Mouse (Mus musculus): Measurements from ENCODE around the gene Commd1. TPM values are rescaled to one million over a fixed set of nuclear protein-coding genes. Genes with fewer than 3 reads are reported as not detected.

The Commd1 gene
- polyA plus RNA-seq, 1 experiment from 2014 or later, result 384 TPM

DNA sequence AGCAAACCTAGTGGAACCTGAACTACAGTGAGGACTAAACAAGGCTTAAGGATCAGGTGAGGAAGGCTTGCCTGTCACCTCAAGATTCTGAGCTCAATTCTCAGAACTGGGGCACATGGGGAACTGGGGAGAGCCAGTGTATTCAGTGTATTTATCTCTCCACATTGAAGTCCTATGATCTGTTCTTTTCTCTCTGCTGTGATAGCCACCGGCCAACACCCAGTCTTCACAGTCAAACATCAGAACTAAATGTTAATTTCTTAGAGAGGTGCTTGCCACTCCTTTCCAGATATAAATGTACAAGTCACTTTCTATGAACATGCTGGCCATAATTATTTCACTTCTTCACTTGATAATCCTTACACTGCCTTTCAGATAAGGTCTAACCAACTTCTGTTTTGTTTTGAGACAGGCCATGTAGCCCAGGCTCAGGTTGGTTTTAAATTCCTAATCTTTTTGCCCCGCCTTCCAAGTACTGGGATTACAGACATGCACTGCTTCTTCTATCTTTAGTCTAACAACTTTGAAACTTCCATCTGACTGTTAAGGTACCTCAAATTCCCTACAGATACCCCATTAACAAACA is 50.8 kb downstream of the Commd1 start:
- no peak overlapping the region for H3K4me3 ChIP-seq (replicated peaks)
- no peak for ATAC-seq
- no peak overlapping the region for H3K27ac ChIP-seq
- no peaks in the 10 kb centered on the region for H3K36me3 ChIP-seq
- WGBS, result 93% methylated on average over 2 of the region's 2 CpGs
- H3K9me3 ChIP-seq, result no peaks in the 10 kb centered on the region
- no peaks in the 10 kb centered on the region for H3K4me1 ChIP-seq (replicated peaks)
- H3K27me3 ChIP-seq (replicated peaks), result no peaks in the 10 kb centered on the region
- no peak overlapping the region for H3K4me2 ChIP-seq (replicated peaks)
- no peak overlapping the region for H3K9ac ChIP-seq

GRCm38 (mm10) chr11:22930129-22930528 is 52.1 kb downstream of the Commd1 start:
- ATAC-seq, result no peak
- 64% methylated on average over 2 of the region's 2 CpGs for WGBS
- H3K9me3 ChIP-seq, result no peaks in the 10 kb centered on the region

DNA sequence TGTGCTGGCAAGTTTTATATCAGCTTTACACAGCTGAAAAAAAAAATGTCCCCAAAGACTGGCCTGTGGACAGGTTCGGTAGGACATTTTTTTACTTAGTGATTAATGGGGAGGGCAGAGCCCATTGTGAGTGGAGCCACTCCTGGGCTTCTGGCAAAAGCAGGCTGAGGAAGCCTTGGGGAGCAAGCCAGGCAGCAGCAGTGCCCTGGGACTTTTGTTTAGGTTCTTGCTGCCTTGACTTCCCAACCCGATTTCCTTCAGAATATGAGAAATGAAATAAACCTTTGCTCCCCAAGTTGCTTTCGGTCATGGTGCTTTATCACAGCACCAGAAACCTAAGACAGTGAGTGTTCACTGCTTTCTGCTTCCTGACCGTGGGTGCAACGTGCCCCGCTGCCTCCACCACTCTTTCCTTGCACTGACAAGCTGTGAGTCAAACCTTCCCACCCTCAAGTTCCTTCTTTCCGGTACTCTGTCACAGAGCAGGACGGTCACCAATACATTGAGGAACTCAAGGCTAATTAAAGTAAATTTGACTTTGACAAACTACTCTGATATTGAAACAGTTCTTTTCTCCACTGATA is 53.5 kb downstream of the Commd1 start:
- 67% methylated on average over 8 of the region's 8 CpGs for WGBS
- H3K36me3 ChIP-seq, result no peaks in the 10 kb centered on the region
- no peak overlapping the region for H3K4me3 ChIP-seq (replicated peaks)
- no peaks in the 10 kb centered on the region for H3K4me1 ChIP-seq (replicated peaks)
- H3K9me3 ChIP-seq, result no peaks in the 10 kb centered on the region
- no peak for ATAC-seq
- H3K9ac ChIP-seq, result no peak overlapping the region
- no peak overlapping the region for H3K4me2 ChIP-seq (replicated peaks)
- H3K27me3 ChIP-seq (replicated peaks), result no peaks in the 10 kb centered on the region
- no peak overlapping the region for H3K27ac ChIP-seq

More at GRCm38 (mm10) chr11:22930129-22930528, 52.1 kb downstream of the Commd1 start:
- Histone ChIP-seq H3K4me3 (replicated peaks) (no peak overlapping the region), H3K36me3 (no peaks in the 10 kb centered on the region), H3K4me2 (replicated peaks) (no peak overlapping the region), H3K27me3 (replicated peaks) (no peaks in the 10 kb centered on the region), H3K27ac (no peak overlapping the region), H3K4me1 (replicated peaks) (no peaks in the 10 kb centered on the region), H3K9ac (no peak overlapping the region)

DNA sequence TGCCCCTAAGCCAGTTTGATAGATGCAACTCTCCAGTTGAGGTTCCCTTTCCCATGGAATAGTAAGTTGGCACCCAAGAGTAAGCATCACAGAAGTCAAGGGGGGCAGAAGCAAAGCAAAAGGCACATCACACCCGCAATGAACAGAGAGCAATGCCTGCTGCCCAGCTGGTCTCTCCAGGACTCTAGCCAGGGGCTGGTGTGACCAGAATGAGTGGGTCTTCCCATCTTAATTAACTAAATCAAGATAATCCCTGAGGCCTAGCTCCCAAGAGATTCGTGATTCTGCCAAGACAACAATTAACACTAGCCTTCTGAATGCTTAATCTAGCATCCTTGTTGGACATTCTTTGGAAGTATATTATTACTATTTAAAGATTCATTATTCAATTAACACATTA is 58.6 kb downstream of the Commd1 start:
- Histone ChIP-seq H3K36me3 (no peaks in the 10 kb centered on the region), H3K4me2 (replicated peaks) (no peak overlapping the region), H3K4me3 (replicated peaks) (no peak overlapping the region), H3K4me1 (replicated peaks) (no peaks in the 10 kb centered on the region), H3K27me3 (replicated peaks) (no peaks in the 10 kb centered on the region), H3K27ac (no peak overlapping the region), H3K9me3 (no peaks in the 10 kb centered on the region), H3K9ac (no peak overlapping the region)
- WGBS, result 86% methylated on average over 2 of the region's 2 CpGs
- ATAC-seq, result no peak

- Histone ChIP-seq H3K4me2 (replicated peaks) (no peak overlapping the region), H3K36me3 (no peaks in the 10 kb centered on the region), H3K9me3 (no peaks in the 10 kb centered on the region), H3K27me3 (replicated peaks) (no peaks in the 10 kb centered on the region), H3K27ac (no peak overlapping the region), H3K4me3 (replicated peaks) (no peak overlapping the region), H3K4me1 (replicated peaks) (no peaks in the 10 kb centered on the region), H3K9ac (no peak overlapping the region)
- ATAC-seq, result no peak
- WGBS, result 80% methylated on average over 2 of the region's 2 CpGs
Measured at GRCm38 (mm10) chr11:22922546-22922945, 59.6 kb downstream of the Commd1 start.

DNA sequence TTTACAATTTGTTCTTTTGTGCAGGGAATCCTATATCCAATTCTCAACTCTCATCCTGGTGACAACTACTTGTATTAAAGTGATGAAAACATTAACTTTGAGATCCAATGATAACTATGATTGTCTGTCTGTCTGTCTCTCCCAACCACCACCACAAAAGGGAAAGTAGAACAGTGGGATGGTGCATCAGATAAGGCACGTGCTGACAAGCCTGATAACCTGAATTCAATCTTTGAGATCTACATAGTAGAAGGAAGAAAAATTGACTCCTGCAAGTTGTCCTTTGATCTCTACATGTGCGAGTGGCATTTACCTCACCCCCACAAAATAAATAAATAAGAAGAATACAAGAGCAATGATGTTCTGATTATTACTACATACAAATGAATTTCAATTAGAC is 62.8 kb downstream of the Commd1 start:
- no peaks in the 10 kb centered on the region for H3K4me1 ChIP-seq (replicated peaks)
- H3K27me3 ChIP-seq (replicated peaks), result no peaks in the 10 kb centered on the region
- WGBS, result 65% methylated on average over 2 of the region's 2 CpGs
- H3K9ac ChIP-seq, result no peak overlapping the region
- no peak overlapping the region for H3K4me3 ChIP-seq (replicated peaks)
- H3K36me3 ChIP-seq, result no peaks in the 10 kb centered on the region
- H3K27ac ChIP-seq, result no peak overlapping the region
- H3K9me3 ChIP-seq, result no peaks in the 10 kb centered on the region
- H3K4me2 ChIP-seq (replicated peaks), result no peak overlapping the region
- ATAC-seq, result no peak

- Histone ChIP-seq H3K4me2 (replicated peaks) (no peak overlapping the region), H3K4me1 (replicated peaks) (no peaks in the 10 kb centered on the region), H3K27me3 (replicated peaks) (no peaks in the 10 kb centered on the region), H3K36me3 (no peaks in the 10 kb centered on the region), H3K4me3 (replicated peaks) (no peak overlapping the region), H3K27ac (no peak overlapping the region), H3K9me3 (no peaks in the 10 kb centered on the region), H3K9ac (no peak overlapping the region)
- ATAC-seq, result no peak
- WGBS, result 92% methylated on average over 7 of the region's 7 CpGs
Measured at GRCm38 (mm10) chr11:22917786-22918185, 64.4 kb downstream of the Commd1 start.

DNA sequence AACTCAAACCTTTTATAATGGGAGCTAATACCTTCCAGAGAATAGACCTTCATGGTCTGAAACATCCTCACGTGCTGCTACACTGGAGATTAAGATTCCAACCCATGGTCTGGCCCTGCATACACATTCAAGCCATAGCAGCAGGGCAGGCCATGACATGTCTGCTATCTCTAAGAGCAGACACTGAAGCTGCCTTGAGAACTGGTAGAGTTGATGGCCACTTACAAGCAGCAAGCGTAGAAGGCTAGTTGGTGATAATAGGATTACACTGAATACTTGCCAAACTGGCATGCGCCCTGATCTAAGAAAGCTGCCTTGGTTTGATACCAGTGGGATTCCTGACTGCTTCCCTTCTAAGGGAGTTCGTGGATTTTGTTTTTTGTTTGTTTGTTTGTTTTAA is 68.4 kb downstream of the Commd1 start:
- H3K9ac ChIP-seq, result no peak overlapping the region
- H3K27me3 ChIP-seq (replicated peaks), result no peaks in the 10 kb centered on the region
- WGBS, result 84% methylated on average over 4 of the region's 4 CpGs
- H3K4me1 ChIP-seq (replicated peaks), result no peaks in the 10 kb centered on the region
- no peak overlapping the region for H3K4me2 ChIP-seq (replicated peaks)
- no peak for ATAC-seq
- no peaks in the 10 kb centered on the region for H3K9me3 ChIP-seq
- H3K4me3 ChIP-seq (replicated peaks), result no peak overlapping the region
- no peaks in the 10 kb centered on the region for H3K36me3 ChIP-seq
- H3K27ac ChIP-seq, result no peak overlapping the region

GRCm38 (mm10) chr11:22911831-22912230 is 70.4 kb downstream of the Commd1 start:
- no peak overlapping the region for H3K9ac ChIP-seq
- no peaks in the 10 kb centered on the region for H3K4me1 ChIP-seq (replicated peaks)
- WGBS, result 89% methylated on average over 7 of the region's 7 CpGs
- no peak overlapping the region for H3K4me3 ChIP-seq (replicated peaks)
- H3K27ac ChIP-seq, result no peak overlapping the region
- H3K27me3 ChIP-seq (replicated peaks), result no peaks in the 10 kb centered on the region
- no peak for ATAC-seq
- H3K36me3 ChIP-seq, result no peaks in the 10 kb centered on the region
- H3K4me2 ChIP-seq (replicated peaks), result no peak overlapping the region
- H3K9me3 ChIP-seq, result no peaks in the 10 kb centered on the region

DNA sequence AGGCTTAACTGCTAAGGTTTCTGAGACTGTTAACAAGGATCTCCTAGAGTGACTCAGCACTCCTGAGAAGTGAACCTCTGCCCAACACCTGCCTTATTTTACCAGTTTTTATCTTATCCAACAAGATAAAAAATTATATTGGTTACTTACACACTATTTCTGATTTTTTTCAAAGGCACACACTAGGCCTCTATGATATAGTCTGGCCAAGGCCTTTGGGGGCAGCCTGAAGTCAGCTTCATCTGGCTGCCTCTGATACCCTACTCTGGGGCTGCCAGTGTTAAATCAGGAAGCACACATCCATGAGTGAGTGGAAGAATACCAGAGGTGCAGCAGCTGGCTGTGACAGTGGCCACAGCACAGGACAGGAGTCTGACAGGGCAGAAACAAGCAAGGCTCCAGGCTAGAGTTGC is 75.7 kb downstream of the Commd1 start:
- H3K27me3 ChIP-seq (replicated peaks), result no peaks in the 10 kb centered on the region
- H3K4me3 ChIP-seq (replicated peaks), result no peak overlapping the region
- H3K27ac ChIP-seq, result peak overlapping the region; percentile 37; the same call in 1 of the 2 replicates
- H3K9ac ChIP-seq, result no peak overlapping the region
- H3K4me2 ChIP-seq (replicated peaks), result no peak overlapping the region
- H3K9me3 ChIP-seq, result no peaks in the 10 kb centered on the region
- no peaks in the 10 kb centered on the region for H3K36me3 ChIP-seq
- no peaks in the 10 kb centered on the region for H3K4me1 ChIP-seq (replicated peaks)
- ATAC-seq, result peak; percentile 76

DNA sequence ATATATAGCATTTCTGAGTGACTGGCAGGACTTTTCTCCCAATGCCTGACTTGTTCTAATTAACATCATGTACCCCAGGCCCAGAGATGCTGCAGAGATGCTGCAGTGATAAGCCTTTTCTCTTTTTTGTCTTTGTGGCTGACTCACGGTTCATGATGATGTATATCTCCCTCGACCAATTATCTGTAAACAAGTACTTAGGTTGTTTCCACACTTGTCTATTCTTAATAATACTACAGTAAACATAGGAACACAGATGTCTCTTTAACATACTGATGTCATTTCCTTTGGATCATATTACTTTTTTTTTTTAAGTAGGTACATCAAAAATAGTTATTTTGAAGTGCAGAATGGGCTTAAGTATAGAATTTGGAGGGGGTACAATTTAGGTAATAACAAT is 79.3 kb downstream of the Commd1 start:
- H3K27ac ChIP-seq, result no peak overlapping the region

GRCm38 (mm10) chr11:22900041-22900440 is 82.1 kb downstream of the Commd1 start:
- H3K4me1 ChIP-seq (replicated peaks), result no peaks in the 10 kb centered on the region
- no peak overlapping the region for H3K4me2 ChIP-seq (replicated peaks)
- H3K9me3 ChIP-seq, result no peaks in the 10 kb centered on the region
- H3K27ac ChIP-seq, result no peak overlapping the region
- H3K36me3 ChIP-seq, result no peaks in the 10 kb centered on the region
- 81% methylated on average over 3 of the region's 3 CpGs for WGBS
- H3K27me3 ChIP-seq (replicated peaks), result no peaks in the 10 kb centered on the region
- no peak for ATAC-seq
- H3K4me3 ChIP-seq (replicated peaks), result no peak overlapping the region
- H3K9ac ChIP-seq, result no peak overlapping the region

More for the DNA sequence above, 79.3 kb downstream of the Commd1 start:
- H3K36me3 ChIP-seq, result no peaks in the 10 kb centered on the region
- H3K9me3 ChIP-seq, result no peaks in the 10 kb centered on the region
- H3K4me3 ChIP-seq (replicated peaks), result no peak overlapping the region
- no peaks in the 10 kb centered on the region for H3K27me3 ChIP-seq (replicated peaks)
- H3K4me1 ChIP-seq (replicated peaks), result no peaks in the 10 kb centered on the region
- H3K9ac ChIP-seq, result no peak overlapping the region
- H3K4me2 ChIP-seq (replicated peaks), result no peak overlapping the region
- no peak for ATAC-seq
- WGBS, result 46% methylated on average over 2 of the region's 2 CpGs

DNA sequence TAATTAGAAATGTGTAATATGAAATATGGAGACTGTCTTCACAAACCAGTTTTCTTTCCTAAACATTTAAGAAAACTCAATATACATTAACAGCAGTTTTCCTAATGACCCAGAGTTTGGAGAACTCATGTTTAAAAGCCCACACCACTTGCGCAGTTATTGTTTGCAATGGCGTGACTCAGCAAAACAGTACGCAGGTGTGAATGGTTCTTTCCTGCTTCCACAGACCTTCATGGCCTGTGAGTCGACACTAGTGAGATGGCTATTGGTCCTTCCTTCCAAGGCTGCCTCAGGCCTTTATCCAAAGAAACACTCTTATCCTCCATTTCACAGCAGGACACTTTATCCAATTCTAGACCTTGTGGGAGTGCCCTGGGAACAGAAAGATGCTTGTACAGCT is 84.5 kb downstream of the Commd1 start:
- no peaks in the 10 kb centered on the region for H3K36me3 ChIP-seq
- no peak overlapping the region for H3K4me2 ChIP-seq (replicated peaks)
- no peaks in the 10 kb centered on the region for H3K27me3 ChIP-seq (replicated peaks)
- H3K9ac ChIP-seq, result no peak overlapping the region
- H3K4me3 ChIP-seq (replicated peaks), result no peak overlapping the region
- no peaks in the 10 kb centered on the region for H3K9me3 ChIP-seq
- no peak for ATAC-seq
- H3K27ac ChIP-seq, result no peak overlapping the region
- 93% methylated on average over 4 of the region's 4 CpGs for WGBS
- no peaks in the 10 kb centered on the region for H3K4me1 ChIP-seq (replicated peaks)

Data from intestine, embryonic 15.5 days (tissue).